Mouse (Mus musculus): ENCODE results near the gene Rapgef2.
"Not testable (repeated sequence)": the region's sequence is repeated elsewhere in the genome, so short reads cannot be mapped to it uniquely, and the experiment has no call there.

The Rapgef2 gene

DNA sequence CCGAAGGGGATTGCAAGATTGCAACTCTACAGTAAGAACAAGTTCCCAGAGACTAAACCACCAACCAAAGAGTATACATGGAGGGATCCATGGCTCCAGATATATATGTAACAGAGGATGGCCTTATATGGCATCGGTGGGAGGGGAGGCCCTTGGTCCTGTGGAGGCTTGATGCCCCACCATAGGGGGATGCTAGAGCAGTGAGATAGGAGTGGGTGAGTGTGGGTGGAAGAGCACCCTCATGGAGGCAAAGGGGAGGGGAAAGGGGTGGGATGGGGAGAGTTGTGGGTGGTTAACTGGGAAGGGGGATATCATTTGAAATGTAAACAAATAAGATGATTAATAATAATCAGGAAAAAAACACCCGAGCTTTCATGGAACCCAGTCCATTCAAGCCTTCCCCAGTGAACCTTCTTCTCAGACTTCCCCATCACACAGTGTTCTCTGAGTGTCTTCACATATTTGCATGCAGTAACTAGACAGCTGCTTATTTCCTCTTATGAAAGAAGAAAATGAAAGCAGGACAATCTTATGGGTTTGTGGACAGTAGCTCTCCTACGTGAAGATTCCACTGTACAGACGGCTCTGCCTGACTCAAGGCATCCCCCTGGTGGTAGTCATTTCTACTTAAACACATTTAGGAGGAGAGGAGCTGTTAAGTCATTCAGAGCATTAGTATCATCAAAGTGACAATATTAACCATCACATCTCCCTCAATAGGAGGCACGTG lies 89.4 kb downstream of the Rapgef2 start:
- peak; percentile 58 for DNase-seq

GRCm38 (mm10) chr3:79195280-79195679 lies 91.0 kb downstream of the Rapgef2 start:
- DNase-seq, result no peak

GRCm38 (mm10) chr3:79194111-79194793 lies 92.1 kb downstream of the Rapgef2 start:
- DNase-seq, result no peak

GRCm38 (mm10) chr3:79193001-79193400 lies 93.3 kb downstream of the Rapgef2 start:
- no peak for DNase-seq

- DNase-seq, result no peak
Observed at GRCm38 (mm10) chr3:79191981-79192380, 94.3 kb downstream of the Rapgef2 start.

DNA sequence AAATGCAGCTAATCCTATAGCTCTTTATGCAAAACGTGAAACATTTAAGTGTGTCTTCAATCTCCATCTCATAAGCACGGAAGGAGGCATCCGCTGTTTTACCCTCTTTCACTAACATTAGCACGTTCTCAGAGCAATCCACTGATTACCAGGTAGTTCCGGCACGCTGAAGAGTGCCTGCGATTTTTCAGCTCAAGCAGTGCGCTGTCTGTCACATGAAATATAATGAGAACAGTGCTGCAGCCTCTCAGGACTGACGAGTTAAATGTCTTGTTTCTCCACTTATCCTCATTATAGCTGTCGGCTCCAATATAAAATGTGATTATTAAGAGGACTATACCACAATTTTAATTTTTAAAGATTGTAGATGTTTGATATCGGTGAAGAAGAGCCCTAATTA lies 94.8 kb downstream of the Rapgef2 start:
- no peak for DNase-seq

GRCm38 (mm10) chr3:79190377-79190776 lies 95.9 kb downstream of the Rapgef2 start:
- DNase-seq, result no peak

GRCm38 (mm10) chr3:79187912-79188311 lies 98.4 kb downstream of the Rapgef2 start:
- no peak for DNase-seq

- no peak for DNase-seq
Observed at GRCm38 (mm10) chr3:79182290-79182689, 104.0 kb downstream of the Rapgef2 start.

GRCm38 (mm10) chr3:79181248-79181991 lies 104.9 kb downstream of the Rapgef2 start:
- DNase-seq, result no peak

GRCm38 (mm10) chr3:79180086-79180485 lies 106.2 kb downstream of the Rapgef2 start:
- no peak for DNase-seq

GRCm38 (mm10) chr3:79179499-79180053 lies 106.7 kb downstream of the Rapgef2 start:
- no peak for DNase-seq

DNA sequence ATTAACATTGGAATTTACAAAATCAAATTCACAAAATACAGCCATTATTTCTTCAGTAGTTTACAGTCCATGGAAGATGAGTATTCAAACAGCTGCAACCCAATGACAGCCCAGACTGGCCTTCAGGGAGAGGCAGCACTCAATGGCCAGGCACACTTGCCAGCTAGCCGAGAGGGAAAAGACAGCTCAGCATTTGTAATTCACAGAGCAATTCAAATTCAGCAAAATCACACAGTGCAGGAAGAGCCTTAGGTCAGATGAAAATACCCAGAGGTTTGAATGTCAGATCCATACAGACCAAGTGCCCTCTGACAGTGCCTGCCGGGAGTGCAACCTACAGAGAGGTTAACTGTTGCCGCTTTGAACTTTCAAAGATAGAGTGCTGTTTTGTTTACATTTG lies 107.6 kb downstream of the Rapgef2 start:
- DNase-seq, result no peak

DNA sequence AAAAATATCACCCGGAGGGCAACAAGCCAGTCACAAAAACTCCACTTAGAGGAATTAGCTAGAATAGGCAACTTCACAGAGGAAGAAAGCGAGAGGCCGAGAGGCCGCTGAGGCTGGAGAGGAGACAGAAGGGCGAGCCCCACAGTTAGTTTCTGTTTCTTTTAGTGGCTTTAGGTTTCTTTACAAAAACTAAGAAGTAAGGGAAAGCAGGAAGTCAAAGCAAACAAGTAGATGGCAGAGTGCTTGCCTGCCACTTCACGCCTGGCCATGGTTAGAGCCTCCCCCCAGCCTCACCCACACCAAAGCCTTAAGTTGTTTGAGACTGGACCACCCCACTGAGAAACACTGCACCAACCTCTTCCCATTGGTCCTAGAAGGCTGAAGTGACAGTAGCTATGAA lies 108.2 kb downstream of the Rapgef2 start:
- peak; percentile 50 for DNase-seq

DNA sequence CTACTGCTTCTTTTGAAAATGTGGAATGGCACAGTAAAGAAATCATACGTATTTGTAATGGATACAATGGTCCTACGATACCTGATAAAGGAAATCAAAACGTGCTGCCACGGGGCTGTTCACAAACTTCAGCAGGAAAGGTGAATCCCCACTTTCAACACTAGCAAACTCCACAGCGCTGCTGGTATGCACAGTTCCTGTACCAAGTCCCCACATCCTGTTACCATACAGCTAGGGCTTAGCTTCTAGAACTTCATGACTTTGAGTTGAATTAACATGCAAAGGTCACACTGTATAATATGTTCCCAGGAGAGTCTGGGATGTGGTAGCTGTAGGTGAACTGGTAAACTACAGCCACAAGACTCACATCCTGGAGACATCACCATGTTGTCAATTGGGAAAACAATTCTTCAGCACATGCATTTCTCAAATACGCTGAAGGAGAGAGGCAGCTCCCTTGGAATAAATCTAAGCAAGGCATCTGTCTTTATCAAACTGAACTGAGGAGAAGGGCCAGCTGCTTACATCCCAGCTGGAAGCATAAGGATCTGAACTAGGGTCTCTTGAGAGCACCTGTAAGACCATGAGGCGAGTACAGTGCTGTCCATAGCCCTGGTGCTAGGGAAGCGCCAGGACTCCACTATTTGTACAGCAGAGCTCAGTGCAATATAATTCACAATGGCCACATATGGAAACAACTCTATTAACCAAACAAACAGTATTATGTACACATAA lies 109.0 kb downstream of the Rapgef2 start:
- peak; percentile 62 for DNase-seq

DNA sequence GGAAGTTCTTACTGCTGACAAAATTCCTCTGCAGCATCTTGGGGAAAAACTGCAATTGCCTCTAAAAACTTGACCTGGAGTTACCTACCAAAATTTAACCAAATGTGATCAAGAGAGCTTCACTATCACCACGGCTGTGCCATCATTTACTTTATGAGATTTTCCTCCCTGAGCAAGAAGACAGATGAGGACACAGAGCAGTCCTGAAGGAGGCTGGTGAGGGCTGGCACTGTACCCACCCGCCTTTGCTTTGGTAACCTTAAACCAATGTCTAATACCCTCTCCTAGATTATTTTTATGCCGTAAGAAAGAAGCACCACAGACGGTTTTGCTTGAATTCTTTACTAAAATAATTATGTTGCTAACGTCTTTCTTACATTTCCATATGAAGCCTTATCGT lies 112.1 kb downstream of the Rapgef2 start:
- no peak for DNase-seq

DNA sequence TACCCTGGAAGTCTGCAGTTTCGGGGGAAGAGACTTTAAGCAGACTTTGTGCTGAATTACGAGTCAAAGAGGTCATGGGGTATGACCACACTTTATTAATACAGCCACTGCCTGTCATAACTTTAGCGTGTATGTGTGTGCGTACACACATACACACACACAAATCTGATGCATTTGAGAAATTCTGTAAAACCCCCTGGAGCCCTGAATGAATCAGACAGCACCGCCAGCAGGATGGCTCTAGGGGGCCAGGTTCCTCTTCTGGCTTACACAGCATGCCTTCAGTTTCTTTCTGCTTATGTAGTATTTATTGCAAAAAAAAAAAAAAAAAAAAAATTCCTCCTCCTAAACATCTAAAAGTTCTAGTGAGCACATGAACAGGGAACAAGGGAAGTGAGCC lies 113.0 kb downstream of the Rapgef2 start:
- DNase-seq, result no peak

GRCm38 (mm10) chr3:79171146-79171545 lies 115.2 kb downstream of the Rapgef2 start:
- DNase-seq, result not testable (repeated sequence)

GRCm38 (mm10) chr3:79168168-79168827 lies 118.0 kb downstream of the Rapgef2 start:
- DNase-seq, result no peak

DNA sequence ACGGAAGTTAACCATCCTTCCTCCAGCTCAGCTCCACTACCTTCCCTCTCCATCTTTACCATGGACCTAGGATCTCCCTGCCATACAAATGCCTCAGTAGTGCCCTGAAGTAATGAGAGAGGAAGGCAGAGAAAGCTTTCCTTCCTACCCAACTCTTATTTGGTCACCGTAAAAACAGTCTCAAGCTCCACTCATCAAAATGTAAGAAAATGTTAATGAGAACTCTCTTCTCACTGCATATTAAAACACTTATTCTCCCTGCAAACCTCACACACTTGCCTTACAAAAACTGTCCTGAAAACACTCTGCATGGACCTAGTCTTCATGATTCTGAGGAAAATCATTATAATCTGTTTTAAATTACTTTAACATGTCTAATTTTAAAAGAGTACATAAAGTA lies 118.7 kb downstream of the Rapgef2 start:
- no peak for DNase-seq

DNA sequence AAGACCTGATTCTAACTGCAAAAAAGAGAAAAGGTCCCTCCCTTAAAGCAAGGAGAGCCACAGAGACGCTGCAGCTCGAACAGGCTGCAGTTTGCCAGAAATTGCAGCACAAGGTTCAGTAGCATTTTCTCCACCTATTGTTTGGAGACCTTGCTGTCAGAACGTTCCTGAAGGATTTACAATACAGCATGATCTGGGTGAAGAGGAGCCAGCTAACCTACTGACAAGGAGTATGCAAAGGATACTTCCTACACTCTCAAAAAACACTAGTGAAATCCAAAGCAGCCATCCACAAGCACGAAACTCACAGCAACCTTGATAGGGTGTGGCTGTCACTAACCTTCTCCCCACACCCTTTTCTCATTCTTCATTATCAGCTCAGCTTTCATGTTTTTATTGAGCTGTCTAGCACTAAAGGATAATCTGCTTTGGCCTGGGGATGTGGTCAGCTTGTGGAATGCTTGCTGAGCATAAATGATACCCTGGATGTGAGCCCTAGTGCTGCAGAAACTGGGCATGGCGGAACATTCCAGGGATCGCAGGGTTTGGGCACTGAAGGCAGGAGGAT lies 124.4 kb downstream of the Rapgef2 start:
- DNase-seq, result no peak

Data from thymus, postnatal 4 days (tissue).